Mouse (Mus musculus) left cerebral cortex, adult 11 months (tissue): ENCODE measurements around the gene Gm21454.
"Not testable (repeated sequence)": the region's sequence is repeated elsewhere in the genome, so short reads cannot be mapped to it uniquely, and the experiment has no call there.

Experiments
- DNase-seq: peaks from one replicate; pipeline ENCODE4 v3.0.0; 2022; ENCODE audit warnings: low spot score

Gm21454 gene

GRCm38 (mm10) chrY:13252091-13252490 lies at the start of gene Gm21454, which contains the start of gene Gm21440:
TSS of gene Gm21454 (plus strand) at chrY:13252442.
TSS of gene Gm21440 (plus strand) at chrY:13252391.
- not testable (repeated sequence) for DNase-seq

DNA sequence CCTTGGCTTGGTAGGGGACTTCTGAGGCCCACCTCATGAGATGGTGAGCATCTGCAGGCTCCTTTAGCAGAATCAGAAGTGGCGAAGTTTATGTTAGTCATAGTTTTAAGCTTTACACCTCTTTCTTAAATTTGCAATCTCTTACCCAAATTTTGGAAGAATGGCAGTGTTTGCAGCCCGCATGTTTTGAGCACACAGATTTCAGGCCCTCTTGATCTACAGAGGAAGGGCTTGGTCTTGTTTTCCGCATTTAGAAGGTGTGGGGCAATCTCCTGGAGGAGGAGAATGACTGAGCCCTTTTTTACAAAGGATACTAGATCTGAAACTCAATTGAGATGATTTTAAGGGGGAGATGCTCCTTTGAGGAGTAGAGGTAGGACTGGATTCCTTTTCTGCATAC lies 28.4 kb upstream of the Gm21454 start, which contains the start of gene Gm21828:
Gene Gm21828 (minus strand): TSS at position 101 of the 400 bp plus-strand sequence.
- DNase-seq: not testable (repeated sequence)

DNA sequence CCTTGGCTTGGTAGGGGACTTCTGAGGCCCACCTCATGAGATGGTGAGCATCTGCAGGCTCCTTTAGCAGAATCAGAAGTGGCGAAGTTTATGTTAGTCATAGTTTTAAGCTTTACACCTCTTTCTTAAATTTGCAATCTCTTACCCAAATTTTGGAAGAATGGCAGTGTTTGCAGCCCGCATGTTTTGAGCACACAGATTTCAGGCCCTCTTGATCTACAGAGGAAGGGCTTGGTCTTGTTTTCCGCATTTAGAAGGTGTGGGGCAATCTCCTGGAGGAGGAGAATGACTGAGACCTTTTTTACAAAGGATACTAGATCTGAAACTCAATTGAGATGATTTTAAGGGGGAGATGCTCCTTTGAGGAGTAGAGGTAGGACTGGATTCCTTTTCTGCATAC lies 96.7 kb downstream of the Gm21454 start, which contains the start of gene Gm21725:
Gene Gm21725 (minus strand): TSS at position 101 of the 400 bp plus-strand sequence.
- DNase-seq: not testable (repeated sequence)
